Mouse (Mus musculus): ENCODE data around the gene Lrig1.

DNA sequence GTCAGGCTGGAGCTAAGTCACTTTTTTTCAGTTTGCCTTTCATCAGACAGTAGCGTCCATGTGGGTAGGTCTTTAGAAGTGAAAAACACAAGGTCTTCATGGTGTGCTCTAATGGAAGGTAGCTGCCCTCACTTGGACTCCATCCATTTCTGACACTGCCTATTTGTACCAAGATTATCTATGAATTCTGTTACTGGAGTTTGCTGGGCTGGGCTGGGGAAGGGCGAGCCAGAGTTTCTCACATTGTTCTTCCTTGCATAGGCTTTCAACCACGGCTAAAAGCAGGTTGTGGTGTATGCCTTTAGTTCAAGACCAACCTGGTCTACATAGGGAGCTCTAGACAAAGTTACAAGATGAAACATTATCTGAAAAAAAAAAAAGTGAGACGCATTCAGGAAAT is 115.0 kb downstream of the Lrig1 start:
- TF ChIP-seq UBTF (IDR thresholded peaks at IDR 0.05; ENCODE audit: borderline replicate concordance, insufficient read depth, low read depth, low read length) (no peak), CTCF (IDR thresholded peaks at IDR 0.05 in 2 of 3, conservative IDR thresholded peaks at IDR 0.05 in 1 of 3; ENCODE audit: control insufficient read depth in 1 of 3, insufficient read depth in 1 of 3, low read depth in 2 of 3, low read length in 3 of 3, poor library complexity in 1 of 3, severe bottlenecking in 1 of 3) (no peak), MXI1 (IDR thresholded peaks at IDR 0.05; ENCODE audit: low read depth, low read length) (no peak), EP300 (IDR thresholded peaks at IDR 0.05; ENCODE audit: low read depth in 1 of 2, low read length in 2 of 2) (no peak), POLR2A (IDR thresholded peaks at IDR 0.05; ENCODE audit: control insufficient read depth in 1 of 2, insufficient read depth in 1 of 2, low read depth in 1 of 2, low read length in 2 of 2, poor library complexity in 1 of 2) (no peak), TBP (IDR thresholded peaks at IDR 0.05; ENCODE audit: low read depth, low read length) (no peak), MYC (IDR thresholded peaks at IDR 0.05; ENCODE audit: low read depth, low read length) (no peak), GATA1 (IDR thresholded peaks at IDR 0.05; ENCODE audit: low read depth, low read length) (no peak)
